Mouse (Mus musculus) right cerebral cortex, postnatal 10 days (tissue): ENCODE results near the gene Tango2.
"Not testable (repeated sequence)": the region's sequence is repeated elsewhere in the genome, so short reads cannot be mapped to it uniquely, and the experiment has no call there.

ENCODE experiments used
- DNase-seq, 2 experiments: peaks; one replicate each; pipeline ENCODE4 v3.0.0; 2021; ENCODE audit warnings: low spot score in 2 of 2

Tango2 gene

GRCm38 (mm10) chr16:18342650-18343570 is 5.0 kb downstream of the Tango2 start:
- no peak for DNase-seq

GRCm38 (mm10) chr16:18342076-18342475 is 5.8 kb downstream of the Tango2 start:
- DNase-seq = no peak

GRCm38 (mm10) chr16:18341605-18342004 is 6.3 kb downstream of the Tango2 start:
- no peak for DNase-seq

GRCm38 (mm10) chr16:18339866-18340265 is 8.0 kb downstream of the Tango2 start:
- DNase-seq = no peak

- no peak for DNase-seq
These were observed 10.6 kb downstream of the Tango2 start for GRCm38 (mm10) chr16:18337261-18337660.

GRCm38 (mm10) chr16:18335981-18336380 is 11.9 kb downstream of the Tango2 start:
- DNase-seq = no peak

- DNase-seq = no peak
These were observed 13.9 kb downstream of the Tango2 start for GRCm38 (mm10) chr16:18333976-18334375.

- no peak for DNase-seq
These were observed 19.4 kb downstream of the Tango2 start for GRCm38 (mm10) chr16:18328524-18328923.

GRCm38 (mm10) chr16:18327936-18328335 is 20.0 kb downstream of the Tango2 start:
- DNase-seq = no peak

GRCm38 (mm10) chr16:18325741-18326140 is 22.2 kb downstream of the Tango2 start:
- DNase-seq = no peak

- DNase-seq = no peak
These were observed 23.9 kb downstream of the Tango2 start for GRCm38 (mm10) chr16:18324031-18324430.

GRCm38 (mm10) chr16:18323460-18323859 is 24.4 kb downstream of the Tango2 start:
- DNase-seq = no peak

GRCm38 (mm10) chr16:18321443-18321842 is 26.5 kb downstream of the Tango2 start:
- DNase-seq = no peak

GRCm38 (mm10) chr16:18318992-18319391 is 28.9 kb downstream of the Tango2 start:
- no peak for DNase-seq

GRCm38 (mm10) chr16:18308159-18308558 is 39.7 kb downstream of the Tango2 start:
- no peak for DNase-seq

GRCm38 (mm10) chr16:18289614-18290013 is 58.3 kb downstream of the Tango2 start:
- DNase-seq = not testable (repeated sequence)

- DNase-seq = peak; percentile 99
These were observed 58.8 kb downstream of the Tango2 start, which contains the start of gene Dgcr8 for GRCm38 (mm10) chr16:18289067-18289588. Gene Dgcr8 (minus strand): TSS chr16:18289246.

- DNase-seq = peak; percentile 61 to 70
These were observed 59.3 kb downstream of the Tango2 start for GRCm38 (mm10) chr16:18288581-18289061.

GRCm38 (mm10) chr16:18288166-18288565 is 59.7 kb downstream of the Tango2 start:
- DNase-seq = peak in 1 of 2 experiments; percentile 21

GRCm38 (mm10) chr16:18275166-18275565 is 72.7 kb downstream of the Tango2 start:
- DNase-seq = no peak

GRCm38 (mm10) chr16:18268182-18268581 is 79.7 kb downstream of the Tango2 start:
- DNase-seq = no peak

GRCm38 (mm10) chr16:18265024-18265423 is 82.9 kb downstream of the Tango2 start:
- no peak for DNase-seq

- no peak for DNase-seq
These were observed 89.7 kb downstream of the Tango2 start, which contains the start of gene Gm49776 for GRCm38 (mm10) chr16:18258221-18258620. Gene Gm49776 (minus strand): TSS chr16:18258321.
